Mouse (Mus musculus) ES-Bruce4 (cell line): ENCODE measurements around the gene Plvap.

ENCODE experiments used
- CTCF ChIP-seq: IDR thresholded peaks from one replicate; pipeline ENCODE4 v1.8.1; 2011; ENCODE audit warnings: low read depth, low read length
- EP300 ChIP-seq: IDR thresholded peaks from 2 replicates; pipeline ENCODE4 v1.6.1; 2011; ENCODE audit warnings: low read depth, low read length; ENCODE audit not compliant: insufficient read depth
- POLR2A ChIP-seq: IDR thresholded peaks from one replicate; pipeline ENCODE4 v1.8.1; 2011; ENCODE audit warnings: low read length; ENCODE audit not compliant: insufficient read depth

DNA sequence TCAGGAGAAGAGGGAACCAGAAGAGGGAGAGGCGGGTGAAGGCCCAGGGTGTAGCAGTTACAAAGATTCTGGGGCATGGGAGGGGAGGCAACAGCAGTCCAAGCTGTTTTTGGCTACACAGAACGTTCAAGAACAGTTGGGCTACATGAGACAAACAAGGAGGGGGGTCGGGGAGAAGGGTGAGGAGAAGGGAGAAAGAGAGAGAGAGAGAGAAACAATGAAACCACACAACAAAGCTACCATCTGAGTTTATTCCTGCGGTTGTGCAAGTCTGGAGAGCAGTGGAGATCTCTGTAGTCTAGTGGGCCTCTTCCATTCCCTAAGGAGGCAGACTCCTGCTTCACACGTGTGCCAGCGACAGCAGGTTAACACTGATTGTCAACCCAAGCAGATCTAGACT is 42.4 kb upstream of the Plvap start:
- TF ChIP-seq CTCF (no peak), EP300 (no peak), POLR2A (no peak)
